Mouse (Mus musculus): ENCODE data around the gene Mdc1. TPM values are rescaled to one million over a fixed set of nuclear protein-coding genes. Genes with fewer than 3 reads are reported as not detected.
"Not testable (repeated sequence)": the region's sequence is repeated elsewhere in the genome, so short reads cannot be mapped to it uniquely, and the experiment has no call there.

Mdc1 gene
- polyA plus RNA-seq, 1 experiment from 2014 or later, result 10.0 TPM

- Histone ChIP-seq H3K9ac (ENCODE audit: low read depth, low read length) (peak within 1 kb of the TSS; percentile 83), H3K9me3 (replicated peaks; ENCODE audit: control insufficient read depth, low read length) (no peaks in the 10 kb centered on the region), H3K4me3 (ENCODE audit: low read depth, low read length) (peak within 1 kb of the TSS; percentile 78), H3K4me1 (ENCODE audit: control insufficient read depth, low read depth, low read length) (peaks cover 59% of the 10 kb centered on the region), H3K27me3 (ENCODE audit: control insufficient read depth, insufficient read depth, low read depth, low read length) (no peaks in the 10 kb centered on the region), H3K4me2 (ENCODE audit: low read depth, low read length) (peak within 1 kb of the TSS; percentile 91), H3K27ac (ENCODE audit: low read length) (peak within 1 kb of the TSS; percentile 94), H3K36me3 (ENCODE audit: control insufficient read depth, insufficient read depth) (peaks cover 37% of the 10 kb centered on the region)
- ATAC-seq (ENCODE audit: low read depth), result peak; percentile 64
- 1% methylated on average over 29 of the region's 29 CpGs for WGBS (ENCODE audit: insufficient replicate concordance)
Observed at GRCm38 (mm10) chr17:35838122-35838544, 3.2 kb upstream of the Mdc1 start, which contains the start of gene Tubb5. Gene Tubb5, minus strand, starts transcription at chr17:35838306.

- H3K9ac ChIP-seq (ENCODE audit: low read depth, low read length), result peak overlapping the region; percentile 63
- H3K4me3 ChIP-seq (ENCODE audit: low read depth, low read length), result peak overlapping the region; percentile 78
- peak overlapping the region; percentile 89 for H3K27ac ChIP-seq (ENCODE audit: low read length)
- no peak for ATAC-seq (ENCODE audit: low read depth)
- 6% methylated on average over 5 of the region's 5 CpGs for WGBS (ENCODE audit: insufficient replicate concordance)
- no peaks in the 10 kb centered on the region for H3K9me3 ChIP-seq (replicated peaks; ENCODE audit: control insufficient read depth, low read length)
- no peaks in the 10 kb centered on the region for H3K27me3 ChIP-seq (ENCODE audit: control insufficient read depth, insufficient read depth, low read depth, low read length)
- H3K4me1 ChIP-seq (ENCODE audit: control insufficient read depth, low read depth, low read length), result peaks cover 60% of the 10 kb centered on the region
- peak overlapping the region; percentile 91 for H3K4me2 ChIP-seq (ENCODE audit: low read depth, low read length)
- H3K36me3 ChIP-seq (ENCODE audit: control insufficient read depth, insufficient read depth), result peaks cover 33% of the 10 kb centered on the region
Observed at GRCm38 (mm10) chr17:35838570-35838969, 2.7 kb upstream of the Mdc1 start.

GRCm38 (mm10) chr17:35839002-35839401 lies 2.3 kb upstream of the Mdc1 start:
- H3K36me3 ChIP-seq (ENCODE audit: control insufficient read depth, insufficient read depth), result peaks cover 29% of the 10 kb centered on the region
- not testable (repeated sequence) for H3K9me3 ChIP-seq (replicated peaks; ENCODE audit: control insufficient read depth, low read length); ATAC-seq (ENCODE audit: low read depth); H3K27me3 ChIP-seq (ENCODE audit: control insufficient read depth, insufficient read depth, low read depth, low read length)
- peak overlapping the region; percentile 89 for H3K27ac ChIP-seq (ENCODE audit: low read length)
- peak overlapping the region; percentile 63 for H3K9ac ChIP-seq (ENCODE audit: low read depth, low read length)
- peaks cover 56% of the 10 kb centered on the region for H3K4me1 ChIP-seq (ENCODE audit: control insufficient read depth, low read depth, low read length)
- 60% methylated on average over 3 of the region's 3 CpGs for WGBS (ENCODE audit: insufficient replicate concordance)
- peak overlapping the region; percentile 78 for H3K4me3 ChIP-seq (ENCODE audit: low read depth, low read length)
- peak overlapping the region; percentile 91 for H3K4me2 ChIP-seq (ENCODE audit: low read depth, low read length)

- Histone ChIP-seq H3K9me3 (replicated peaks; ENCODE audit: control insufficient read depth, low read length) (no peaks in the 10 kb centered on the region), H3K9ac (ENCODE audit: low read depth, low read length) (peak overlapping the region; percentile 51), H3K4me3 (ENCODE audit: low read depth, low read length) (peak overlapping the region; percentile 50), H3K4me1 (ENCODE audit: control insufficient read depth, low read depth, low read length) (peaks cover 41% of the 10 kb centered on the region), H3K4me2 (ENCODE audit: low read depth, low read length) (peak overlapping the region; percentile 56), H3K27me3 (ENCODE audit: control insufficient read depth, insufficient read depth, low read depth, low read length) (no peaks in the 10 kb centered on the region), H3K36me3 (ENCODE audit: control insufficient read depth, insufficient read depth) (peaks cover 25% of the 10 kb centered on the region), H3K27ac (ENCODE audit: low read length) (peak overlapping the region; percentile 84)
- 40% methylated on average over 14 of the region's 14 CpGs for WGBS (ENCODE audit: insufficient replicate concordance)
- ATAC-seq (ENCODE audit: low read depth), result no peak
Observed at GRCm38 (mm10) chr17:35840561-35840960, 754 bp upstream of the Mdc1 start.

GRCm38 (mm10) chr17:35842006-35842405 lies 691 bp downstream of the Mdc1 start:
- H3K27me3 ChIP-seq (ENCODE audit: control insufficient read depth, insufficient read depth, low read depth, low read length), result no peaks in the 10 kb centered on the region
- peak overlapping the region; percentile 93 for H3K27ac ChIP-seq (ENCODE audit: low read length)
- H3K9me3 ChIP-seq (replicated peaks; ENCODE audit: control insufficient read depth, low read length), result no peaks in the 10 kb centered on the region
- H3K4me1 ChIP-seq (ENCODE audit: control insufficient read depth, low read depth, low read length), result peaks cover 29% of the 10 kb centered on the region
- H3K36me3 ChIP-seq (ENCODE audit: control insufficient read depth, insufficient read depth), result peaks cover 20% of the 10 kb centered on the region
- no peak for ATAC-seq (ENCODE audit: low read depth)
- peak overlapping the region; percentile 84 for H3K9ac ChIP-seq (ENCODE audit: low read depth, low read length)
- WGBS (ENCODE audit: insufficient replicate concordance), result 12% methylated on average over 11 of the region's 11 CpGs
- H3K4me3 ChIP-seq (ENCODE audit: low read depth, low read length), result peak overlapping the region; percentile 77
- peak overlapping the region; percentile 86 for H3K4me2 ChIP-seq (ENCODE audit: low read depth, low read length)

- no peak overlapping the region for H3K27ac ChIP-seq (ENCODE audit: low read length)
- H3K27me3 ChIP-seq (ENCODE audit: control insufficient read depth, insufficient read depth, low read depth, low read length), result no peaks in the 10 kb centered on the region
- H3K36me3 ChIP-seq (ENCODE audit: control insufficient read depth, insufficient read depth), result peaks cover 34% of the 10 kb centered on the region
- peaks cover 28% of the 10 kb centered on the region for H3K4me1 ChIP-seq (ENCODE audit: control insufficient read depth, low read depth, low read length)
- no peak overlapping the region for H3K9ac ChIP-seq (ENCODE audit: low read depth, low read length)
- no peaks in the 10 kb centered on the region for H3K9me3 ChIP-seq (replicated peaks; ENCODE audit: control insufficient read depth, low read length)
- no peak overlapping the region for H3K4me3 ChIP-seq (ENCODE audit: low read depth, low read length)
- ATAC-seq (ENCODE audit: low read depth), result no peak
- H3K4me2 ChIP-seq (ENCODE audit: low read depth, low read length), result no peak overlapping the region
- WGBS (ENCODE audit: insufficient replicate concordance), result 86% methylated on average over 3 of the region's 3 CpGs
Observed at GRCm38 (mm10) chr17:35843514-35843913, 2.2 kb downstream of the Mdc1 start.

- Histone ChIP-seq H3K9me3 (replicated peaks; ENCODE audit: control insufficient read depth, low read length) (no peaks in the 10 kb centered on the region), H3K4me1 (ENCODE audit: control insufficient read depth, low read depth, low read length) (peaks cover 13% of the 10 kb centered on the region), H3K4me3 (ENCODE audit: low read depth, low read length) (no peak overlapping the region), H3K9ac (ENCODE audit: low read depth, low read length) (no peak overlapping the region), H3K4me2 (ENCODE audit: low read depth, low read length) (no peak overlapping the region), H3K27me3 (ENCODE audit: control insufficient read depth, insufficient read depth, low read depth, low read length) (no peaks in the 10 kb centered on the region), H3K36me3 (ENCODE audit: control insufficient read depth, insufficient read depth) (peaks cover 62% of the 10 kb centered on the region), H3K27ac (ENCODE audit: low read length) (no peak overlapping the region)
- 54% methylated on average over 1 of the region's 1 CpGs for WGBS (ENCODE audit: insufficient replicate concordance)
- ATAC-seq (ENCODE audit: low read depth), result peak; percentile 15; the same call in 1 of the 2 replicates
Observed at GRCm38 (mm10) chr17:35848112-35848511, 6.8 kb downstream of the Mdc1 start.

GRCm38 (mm10) chr17:35850974-35851373 lies 9.7 kb downstream of the Mdc1 start:
- Histone ChIP-seq H3K4me3 (ENCODE audit: low read depth, low read length) (no peak overlapping the region), H3K27ac (ENCODE audit: low read length) (peak overlapping the region; percentile 79), H3K36me3 (ENCODE audit: control insufficient read depth, insufficient read depth) (peaks cover 51% of the 10 kb centered on the region), H3K9me3 (replicated peaks; ENCODE audit: control insufficient read depth, low read length) (no peaks in the 10 kb centered on the region), H3K27me3 (ENCODE audit: control insufficient read depth, insufficient read depth, low read depth, low read length) (no peaks in the 10 kb centered on the region), H3K9ac (ENCODE audit: low read depth, low read length) (peak overlapping the region; percentile 5; the same call in 1 of the 2 replicates), H3K4me1 (ENCODE audit: control insufficient read depth, low read depth, low read length) (peaks cover 12% of the 10 kb centered on the region), H3K4me2 (ENCODE audit: low read depth, low read length) (no peak overlapping the region)
- ATAC-seq (ENCODE audit: low read depth), result peak; percentile 67
- 40% methylated on average over 3 of the region's 3 CpGs for WGBS (ENCODE audit: insufficient replicate concordance)

- no peak overlapping the region for H3K27ac ChIP-seq (ENCODE audit: low read length)
- no peak overlapping the region for H3K9ac ChIP-seq (ENCODE audit: low read depth, low read length)
- H3K36me3 ChIP-seq (ENCODE audit: control insufficient read depth, insufficient read depth), result peaks cover 12% of the 10 kb centered on the region
- WGBS (ENCODE audit: insufficient replicate concordance), result 67% methylated on average over 1 of the region's 1 CpGs
- H3K4me3 ChIP-seq (ENCODE audit: low read depth, low read length), result no peak overlapping the region
- H3K4me1 ChIP-seq (ENCODE audit: control insufficient read depth, low read depth, low read length), result peaks cover 12% of the 10 kb centered on the region
- H3K9me3 ChIP-seq (replicated peaks; ENCODE audit: control insufficient read depth, low read length), result no peaks in the 10 kb centered on the region
- H3K27me3 ChIP-seq (ENCODE audit: control insufficient read depth, insufficient read depth, low read depth, low read length), result peaks cover 5% of the 10 kb centered on the region
- no peak overlapping the region for H3K4me2 ChIP-seq (ENCODE audit: low read depth, low read length)
- no peak for ATAC-seq (ENCODE audit: low read depth)
Observed at GRCm38 (mm10) chr17:35859371-35859770, 18.1 kb downstream of the Mdc1 start.

All from liver, embryonic 16.5 days (tissue).